8 mouse cellular contexts compared by ENCODE assay signal in genomic region chr6:113082229-113082628, GRCm38 (mm10). TPM values are rescaled to one million over a fixed set of nuclear protein-coding genes. Genes with fewer than 3 reads are reported as not detected.
DNase-seq lines count a peak whose midpoint lies in the region; ATAC-seq lines count a peak whose summit lies in the region.

No protein-coding gene starts in this region.

- 0 out of 2 replicates have a peak overlapping the region, but pooled peaks have one; percentile 1 for H3K4me3 ChIP-seq in intestine, embryonic 16.5 days (ENCODE audit: low read length)
- peak overlapping the region; percentile 25 for H3K4me3 ChIP-seq in midbrain, embryonic 12.5 days

- H3K9me3 ChIP-seq in intestine, embryonic 16.5 days (ENCODE audit: control insufficient read depth, low read length) = no peaks in the 10 kb centered on the region
- H3K9me3 ChIP-seq in midbrain, embryonic 12.5 days = no peaks in the 10 kb centered on the region

- no peak overlapping the region for H3K9ac ChIP-seq in intestine, embryonic 16.5 days (ENCODE audit: low read depth, low read length)
- peak overlapping the region; percentile 51 for H3K9ac ChIP-seq in midbrain, embryonic 12.5 days (replicated peaks)

- H3K4me2 ChIP-seq in intestine, embryonic 16.5 days (ENCODE audit: low read depth, low read length) = peak overlapping the region; percentile 24
- peak overlapping the region; percentile 51 for H3K4me2 ChIP-seq in midbrain, embryonic 12.5 days (replicated peaks)

- WGBS in intestine, embryonic 16.5 days = 18% methylated on average over 6 of the region's 6 CpGs
- WGBS in midbrain, embryonic 12.5 days = 8% methylated on average over 6 of the region's 6 CpGs

- H3K27ac ChIP-seq in intestine, embryonic 16.5 days (ENCODE audit: low read length) = 0 out of 2 replicates have a peak overlapping the region, but pooled peaks have one; percentile 3
- peak overlapping the region; percentile 90 for H3K27ac ChIP-seq in midbrain, embryonic 12.5 days (replicated peaks)

- H3K4me1 ChIP-seq in intestine, embryonic 16.5 days (ENCODE audit: control insufficient read depth, insufficient read depth, low read length) = peaks cover 21% of the 10 kb centered on the region
- peaks cover 38% of the 10 kb centered on the region for H3K4me1 ChIP-seq in midbrain, embryonic 12.5 days

- H3K36me3 ChIP-seq in intestine, embryonic 16.5 days (ENCODE audit: control insufficient read depth, insufficient read depth, low read length) = no peaks in the 10 kb centered on the region
- no peaks in the 10 kb centered on the region for H3K36me3 ChIP-seq in midbrain, embryonic 12.5 days

- no peaks in the 10 kb centered on the region for H3K27me3 ChIP-seq in intestine, embryonic 16.5 days (replicated peaks; ENCODE audit: control insufficient read depth, insufficient read depth, low read length)
- H3K27me3 ChIP-seq in midbrain, embryonic 12.5 days = no peaks in the 10 kb centered on the region

- peak; percentile 47 for ATAC-seq in intestine, embryonic 16.5 days
- peak; percentile 42; the same call in 1 of the 2 replicates for ATAC-seq in midbrain, embryonic 12.5 days (ENCODE audit: low FRiP score, low read depth)

- peak; percentile 25 for DNase-seq in adrenal gland, postnatal 25 days
- no peak for DNase-seq in adrenal gland, adult 8-10 months
- peak; percentile 12 for DNase-seq in right cerebral cortex, postnatal 14 days
- DNase-seq in right cerebral cortex, adult 2 months (ENCODE audit: low spot score in 2 of 2) = no peak
- no peak for DNase-seq in gastrocnemius, postnatal 10 days
- DNase-seq in T-cell, adult 2 months (ENCODE audit: low spot score) = no peak

RNA-seq across cellular contexts. Expression of gene Setd5, which starts 5.1 kb away (rescaled TPM):
- total RNA-seq in adrenal gland, postnatal 25 days (2021) = 128 TPM in 2 replicates
- 100 to 1,000 TPM in 2 of 4 experiments, 10 to 100 TPM in 2; 88.7 to 146 (median 108) TPM for total RNA-seq in adrenal gland, adult 8-10 months (2022)
- polyA plus RNA-seq in intestine, embryonic 16.5 days (2015; fragmentation: Nextera tagmentation; extraction: Ambion mirVana) = 58.5 and 61.2 TPM in 2 replicates
- 64.0 and 69.1 TPM in 2 replicates for polyA plus RNA-seq in midbrain, embryonic 12.5 days (2016; fragmentation: Nextera tagmentation; extraction: Ambion mirVana)
- total RNA-seq in gastrocnemius, postnatal 10 days (2021) = 10 to 100 TPM; 54.8 to 82.3 TPM

RNA-seq across cellular contexts. Expression of gene Thumpd3, which starts 36.2 kb away (rescaled TPM):
- total RNA-seq in adrenal gland, postnatal 25 days (2021) = 39.1 and 48.1 TPM in 2 replicates
- total RNA-seq in adrenal gland, adult 8-10 months (2022) = 10 to 100 TPM; 35.4 to 46.8 (median 41.3) TPM
- polyA plus RNA-seq in intestine, embryonic 16.5 days (2015; fragmentation: Nextera tagmentation; extraction: Ambion mirVana) = 57.7 and 63.0 TPM in 2 replicates
- 63.9 and 65.2 TPM in 2 replicates for polyA plus RNA-seq in midbrain, embryonic 12.5 days (2016; fragmentation: Nextera tagmentation; extraction: Ambion mirVana)
- total RNA-seq in gastrocnemius, postnatal 10 days (2021) = 10 to 100 TPM; 16.9 to 17.0 TPM

Comparison
In these comparisons a context has a peak if more than half of its experiments do, and no peak if none do; other contexts are left out.
1. DNase-seq: peak in adrenal gland, postnatal 25 days (single experiment) and right cerebral cortex, postnatal 14 days (single experiment); none in adrenal gland, adult 8-10 months (single experiment), right cerebral cortex, adult 2 months (0 of 2), gastrocnemius, postnatal 10 days (single experiment) and T-cell, adult 2 months (single experiment).